Mouse (Mus musculus): ENCODE results near the gene Polrmt.

Gene Polrmt

GRCm38 (mm10) chr10:79743650-79744365 is 2.6 kb downstream of the Polrmt start:
- no peak for DNase-seq (ENCODE audit: extremely low read depth, low read depth)

DNA sequence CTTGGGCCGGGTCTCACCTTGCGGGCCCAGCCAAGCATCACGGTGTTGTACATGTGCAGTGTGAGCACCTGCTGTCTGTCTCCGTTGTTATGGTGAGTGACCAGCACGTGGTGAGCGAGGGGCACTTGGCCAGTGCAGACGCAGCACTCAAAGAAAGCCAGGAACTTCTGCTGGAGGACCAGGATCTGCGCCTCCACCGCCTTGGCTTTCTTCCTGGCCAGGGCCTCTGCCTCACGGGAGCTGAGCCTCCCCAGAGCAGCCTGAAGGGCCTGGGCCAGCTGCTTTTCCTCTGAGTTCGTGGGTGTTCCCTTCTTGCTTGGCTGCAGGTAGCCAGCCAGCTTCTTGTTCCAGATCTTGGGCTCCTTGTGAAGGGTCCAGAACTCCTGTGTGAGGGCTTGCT is 3.2 kb downstream of the Polrmt start:
- no peak for DNase-seq (ENCODE audit: extremely low read depth, low read depth)

GRCm38 (mm10) chr10:79740863-79741262 is 5.5 kb downstream of the Polrmt start:
- no peak for DNase-seq (ENCODE audit: extremely low read depth, low read depth)

DNA sequence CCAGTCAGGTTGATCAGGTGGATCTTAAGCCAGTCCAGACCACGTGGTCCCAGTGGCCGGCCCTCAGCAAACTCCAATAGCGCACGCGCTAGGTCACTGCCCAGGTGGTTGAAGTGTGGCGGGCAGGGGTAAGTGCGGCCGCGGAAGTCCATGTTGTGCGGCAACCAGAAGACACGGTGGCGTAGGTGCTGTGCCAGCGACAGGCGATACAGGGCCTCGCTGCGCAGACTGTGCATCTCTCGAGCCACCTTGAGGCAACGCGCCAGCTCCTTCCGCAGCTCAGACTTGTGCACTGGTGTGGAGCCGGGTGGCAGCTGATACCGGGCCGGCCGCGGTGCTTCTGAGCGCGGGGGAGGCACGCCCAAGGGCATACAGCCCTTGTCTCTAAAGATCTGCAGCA is 7.1 kb downstream of the Polrmt start:
- no peak for DNase-seq (ENCODE audit: extremely low read depth, low read depth)

- no peak for DNase-seq (ENCODE audit: extremely low read depth, low read depth)
These were observed 8.1 kb downstream of the Polrmt start for GRCm38 (mm10) chr10:79738259-79738658.

GRCm38 (mm10) chr10:79736706-79737105 is 9.7 kb downstream of the Polrmt start:
- DNase-seq (ENCODE audit: extremely low read depth, low read depth) = no peak

- DNase-seq (ENCODE audit: extremely low read depth, low read depth) = no peak
These were observed 11.0 kb downstream of the Polrmt start for GRCm38 (mm10) chr10:79735361-79735760.

DNA sequence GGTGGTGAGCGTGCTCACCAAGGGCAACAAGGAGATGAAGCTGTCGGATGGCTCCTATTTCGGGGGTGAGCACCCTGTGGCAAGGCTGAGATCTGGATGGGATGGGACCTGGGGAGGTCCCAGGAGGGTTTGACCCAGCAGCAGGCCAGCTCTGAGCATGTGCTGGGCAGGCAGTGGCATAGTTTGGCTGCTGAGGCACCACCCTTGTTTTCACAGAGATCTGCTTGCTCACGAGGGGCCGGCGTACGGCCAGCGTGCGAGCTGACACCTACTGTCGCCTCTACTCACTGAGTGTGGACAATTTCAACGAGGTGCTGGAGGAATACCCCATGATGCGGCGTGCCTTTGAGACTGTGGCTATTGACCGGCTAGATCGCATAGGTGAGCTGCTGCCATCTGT is 12.5 kb downstream of the Polrmt start:
- no peak for DNase-seq (ENCODE audit: extremely low read depth, low read depth)

DNA sequence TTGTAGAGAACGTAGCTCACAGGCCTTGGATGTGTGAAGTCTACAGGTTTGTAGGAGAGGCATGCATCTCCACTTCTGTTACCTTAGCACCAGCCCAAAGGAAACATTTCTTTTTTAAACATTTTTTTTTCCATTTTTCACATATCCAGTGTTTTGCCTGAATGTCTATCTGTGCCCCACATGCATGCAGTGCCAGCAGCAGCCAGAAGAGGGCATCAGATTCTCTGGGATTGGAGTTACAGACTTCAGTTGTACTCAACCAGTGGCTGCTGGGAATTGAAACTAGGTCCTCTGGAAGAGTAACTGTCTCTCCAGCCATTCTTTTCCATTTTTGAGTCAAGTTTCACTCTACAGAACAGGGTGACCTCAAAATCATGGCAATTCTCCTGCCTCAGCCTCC is 13.9 kb downstream of the Polrmt start:
- DNase-seq (ENCODE audit: extremely low read depth, low read depth) = no peak

DNA sequence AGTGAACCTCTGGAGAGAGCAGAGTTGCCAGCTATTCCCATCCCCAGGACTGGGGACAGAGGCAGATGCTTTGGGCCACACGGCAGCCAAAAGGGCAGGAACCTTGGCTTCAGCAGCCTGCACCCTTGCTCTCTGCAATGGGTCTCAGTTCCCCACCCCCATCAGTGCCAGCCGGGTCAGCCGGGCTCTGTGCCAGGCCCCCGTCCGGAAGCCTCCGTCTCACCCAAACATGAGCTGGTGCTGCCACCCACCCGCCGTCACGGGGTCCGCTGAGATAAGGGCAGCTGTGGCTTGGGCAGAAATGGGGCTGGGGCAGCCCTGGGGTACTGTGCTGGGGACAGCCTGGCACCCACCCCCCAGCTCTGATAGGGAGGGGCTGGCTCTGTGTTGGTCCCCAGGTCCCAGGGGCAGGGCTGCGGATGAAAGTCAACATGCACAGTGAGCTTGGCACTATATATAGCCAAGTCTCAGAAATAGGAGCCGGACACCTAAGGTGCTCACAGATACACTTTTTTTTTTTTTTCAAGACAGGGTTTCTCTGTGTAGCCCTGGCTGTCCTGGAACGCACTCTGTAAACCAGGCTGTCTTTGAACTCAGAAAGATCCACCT is 16.9 kb downstream of the Polrmt start:
- no peak for DNase-seq (ENCODE audit: extremely low read depth, low read depth)

GRCm38 (mm10) chr10:79728323-79729249 is 17.8 kb downstream of the Polrmt start:
- no peak for DNase-seq (ENCODE audit: extremely low read depth, low read depth)

GRCm38 (mm10) chr10:79726090-79726489 is 20.3 kb downstream of the Polrmt start:
- DNase-seq (ENCODE audit: extremely low read depth, low read depth) = peak; percentile 37

DNA sequence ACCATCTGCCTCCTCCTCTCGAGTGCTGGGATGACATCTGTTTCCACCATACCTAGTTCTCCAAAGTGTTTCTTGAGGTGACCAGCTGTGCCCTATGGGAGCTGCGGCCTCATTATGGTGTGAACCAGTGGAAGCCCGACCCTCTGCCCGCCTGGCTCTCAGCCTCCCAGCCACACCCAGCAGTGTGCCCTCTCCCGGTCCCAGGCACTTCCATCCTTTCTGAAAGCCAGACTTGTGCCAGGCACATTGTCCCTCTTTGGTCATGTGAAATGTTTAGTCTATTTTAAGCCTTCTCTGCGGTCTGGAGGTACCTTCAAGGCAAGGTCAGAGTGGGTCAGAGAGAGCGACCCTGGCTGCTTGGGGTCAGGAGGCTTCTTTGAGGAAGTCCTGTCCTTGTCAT is 22.7 kb downstream of the Polrmt start:
- DNase-seq (ENCODE audit: extremely low read depth, low read depth) = no peak

DNA sequence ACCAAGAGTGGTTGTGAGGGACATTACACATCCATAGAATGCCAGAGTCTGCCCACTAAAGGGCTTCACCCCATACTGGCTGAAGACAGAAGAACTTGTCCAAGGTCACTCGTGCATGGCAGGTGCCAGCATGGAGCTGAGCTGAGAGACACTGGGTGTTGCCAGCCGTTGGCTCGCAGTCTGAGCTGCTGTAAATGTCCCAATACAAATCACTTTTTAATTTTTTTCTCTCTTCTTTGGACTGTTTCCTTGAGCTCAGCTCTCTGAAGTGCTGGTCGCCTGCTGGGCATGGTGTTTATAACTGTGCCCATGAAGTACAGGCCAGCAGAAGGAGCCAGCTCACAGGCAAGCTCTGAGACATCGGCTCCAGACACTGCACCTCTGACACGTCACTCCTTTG is 23.3 kb downstream of the Polrmt start:
- DNase-seq (ENCODE audit: extremely low read depth, low read depth) = no peak

DNA sequence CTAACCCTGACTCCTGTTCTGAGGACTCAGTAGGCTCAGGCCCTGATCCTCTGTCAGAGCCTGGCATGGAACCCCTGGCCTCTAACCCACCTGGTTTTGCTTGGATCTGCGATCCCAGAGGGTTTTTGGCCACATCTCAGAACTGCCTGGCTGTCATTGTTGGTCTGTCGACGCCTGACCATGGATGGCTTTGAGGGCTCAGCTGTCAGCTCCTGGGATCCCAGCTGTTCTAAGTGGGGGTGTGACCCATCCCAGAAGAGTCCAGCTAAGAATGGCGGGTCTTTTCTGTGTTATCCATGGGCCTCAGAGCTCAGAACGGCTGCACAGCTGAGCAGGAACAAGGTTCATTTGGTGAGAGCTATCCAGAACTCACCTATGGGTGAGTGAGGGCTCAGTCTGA is 25.3 kb downstream of the Polrmt start:
- DNase-seq (ENCODE audit: extremely low read depth, low read depth) = no peak

DNA sequence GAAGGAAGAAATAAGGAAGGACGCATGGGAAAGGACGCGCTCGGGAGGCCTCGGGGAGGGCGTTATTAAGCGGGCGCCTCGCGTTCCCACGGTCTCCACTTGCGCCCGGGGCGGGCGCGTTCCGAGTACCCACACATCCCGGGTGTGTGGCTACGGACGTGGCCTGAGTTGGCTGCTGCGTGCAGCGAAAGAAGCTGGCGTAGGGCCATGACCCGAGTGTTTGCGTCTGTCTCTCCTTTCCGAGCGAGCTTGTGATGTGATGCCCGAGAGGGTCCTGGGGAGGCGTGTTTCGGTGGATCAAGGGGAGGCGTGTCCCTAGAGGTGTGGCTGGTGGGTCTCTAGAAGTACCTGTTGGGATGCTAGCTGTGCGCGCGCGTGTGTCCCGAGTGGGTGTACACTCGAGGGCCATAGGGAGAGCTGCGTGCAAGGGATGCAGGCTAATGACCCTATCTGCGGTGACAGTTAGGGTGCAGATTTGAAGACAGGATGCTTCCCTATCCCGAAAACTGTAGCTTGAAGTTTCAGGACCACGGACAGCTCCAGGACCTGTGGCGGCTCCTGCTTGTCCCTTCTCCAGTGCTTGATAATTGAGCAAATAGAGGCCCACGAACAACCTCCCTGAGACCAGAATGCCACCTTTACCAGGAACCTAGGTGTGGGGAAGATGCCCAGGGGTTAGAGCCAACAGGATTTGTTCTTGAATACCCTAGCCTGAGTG is 28.6 kb downstream of the Polrmt start:
- peak; percentile 60 for DNase-seq (ENCODE audit: extremely low read depth, low read depth)

- DNase-seq (ENCODE audit: extremely low read depth, low read depth) = no peak
These were observed 29.4 kb downstream of the Polrmt start for GRCm38 (mm10) chr10:79716988-79717355.

DNA sequence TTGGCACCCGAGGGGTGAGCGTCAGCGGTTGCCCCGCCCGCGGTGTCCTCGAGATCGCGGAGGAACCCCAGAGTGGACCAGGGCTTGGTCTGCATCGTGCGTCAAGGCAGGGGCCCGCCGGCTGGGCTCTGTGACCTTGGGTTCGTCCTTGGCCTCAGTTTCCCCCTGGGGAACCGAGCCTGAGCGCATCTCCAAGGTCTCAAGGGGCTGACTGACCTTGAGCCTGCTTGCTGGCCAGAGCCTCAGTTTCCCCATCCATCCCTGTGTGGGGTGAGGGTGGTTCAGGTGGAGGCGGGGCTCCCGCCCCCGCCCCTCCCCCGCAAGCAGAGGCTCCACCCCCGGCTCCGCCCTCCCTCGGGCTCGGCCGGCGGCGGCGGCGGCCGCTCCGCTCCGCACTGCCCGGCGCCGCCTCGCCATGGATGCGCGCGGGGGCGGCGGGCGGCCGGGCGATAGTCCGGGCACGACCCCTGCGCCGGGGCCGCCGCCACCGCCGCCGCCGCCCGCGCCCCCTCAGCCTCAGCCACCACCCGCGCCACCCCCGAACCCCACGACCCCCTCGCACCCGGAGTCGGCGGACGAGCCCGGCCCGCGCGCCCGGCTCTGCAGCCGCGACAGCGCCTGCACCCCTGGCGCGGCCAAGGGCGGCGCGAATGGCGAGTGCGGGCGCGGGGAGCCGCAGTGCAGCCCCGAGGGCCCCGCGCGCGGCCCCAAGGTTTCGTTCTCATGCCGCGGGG is 30.0 kb downstream of the Polrmt start, which contains the start of gene Hcn2:
Gene Hcn2, plus strand, starts transcription at position 381 of the 734 bp plus-strand sequence.
- no peak for DNase-seq (ENCODE audit: extremely low read depth, low read depth)

- DNase-seq (ENCODE audit: extremely low read depth, low read depth) = no peak
These were observed 31.4 kb downstream of the Polrmt start for GRCm38 (mm10) chr10:79714996-79715395.

GRCm38 (mm10) chr10:79713163-79713562 is 33.2 kb downstream of the Polrmt start:
- no peak for DNase-seq (ENCODE audit: extremely low read depth, low read depth)

Measured in MEL-GATA-1-ER (cell line).